Mouse (Mus musculus) left cerebral cortex, adult 8-10 months (tissue): Measurements from ENCODE around the gene Zfp112. TPM values are rescaled to one million over a fixed set of nuclear protein-coding genes. Genes with fewer than 3 reads are reported as not detected.

Source experiments
- total RNA-seq, 4 experiments: library from RNA; stranded (reverse); gene quantifications; 2 replicates each; pipeline ENCODE4 v1.2.4; 2022

The Zfp112 gene
- total RNA-seq, 4 experiments from 2014 or later = 11.7 to 12.4 (median 12.1) TPM

Other genes starting within 250 kb of the Zfp112 start
- gene Vmn1r177, start 245.9 kb upstream of the Zfp112 start, total RNA-seq = not detected
- gene Vmn1r178, start 220.3 kb upstream of the Zfp112 start, total RNA-seq = not detected
- not detected for gene Vmn1r179, start 185.3 kb upstream of the Zfp112 start, total RNA-seq
- not detected for gene Vmn1r180, start 161.7 kb upstream of the Zfp112 start, total RNA-seq
- gene Vmn1r181, start 137.7 kb upstream of the Zfp112 start, total RNA-seq = not detected
- gene V1rd19, start 110.6 kb upstream of the Zfp112 start, total RNA-seq = not detected
- not detected for gene Vmn1r183, start 59.1 kb upstream of the Zfp112 start, total RNA-seq
- 10 to 100 TPM; 48.8 to 63.0 (median 52.7) TPM for gene Zfp180, start 30.4 kb upstream of the Zfp112 start, total RNA-seq
- gene Zfp235, start 21.9 kb downstream of the Zfp112 start, total RNA-seq = 10 to 100 TPM; 19.7 to 23.1 (median 21.6) TPM
- 1 to 10 TPM; 2.7 to 4.8 (median 3.1) TPM for gene Zfp114, start 62.7 kb downstream of the Zfp112 start, total RNA-seq
- 10 to 100 TPM; 11.5 to 15.4 (median 12.1) TPM for gene Zfp111, start 99.1 kb downstream of the Zfp112 start, total RNA-seq
- gene Zfp109, start 125.2 kb downstream of the Zfp112 start, total RNA-seq = 10 to 100 TPM in 3 of 4 experiments, 1 to 10 TPM in 1; 9.5 to 11.8 (median 10.5) TPM
- 1 to 10 TPM; 7.7 to 9.9 (median 9.0) TPM for gene Zfp108, start 142.5 kb downstream of the Zfp112 start, total RNA-seq
- 10 to 100 TPM; 12.3 to 15.8 (median 13.6) TPM for gene Zfp93, start 158.1 kb downstream of the Zfp112 start, total RNA-seq
- 10 to 100 TPM; 19.0 to 24.4 (median 21.5) TPM for gene Zfp61, start 188.9 kb downstream of the Zfp112 start, total RNA-seq
- 10 to 100 TPM; 14.2 to 16.4 (median 15.7) TPM for gene Zfp94, start 204.4 kb downstream of the Zfp112 start, total RNA-seq
- not detected for gene Tescl, start 221.6 kb downstream of the Zfp112 start, total RNA-seq
- not detected for gene Lypd5, start 236.9 kb downstream of the Zfp112 start, total RNA-seq